Mouse (Mus musculus) left cerebral cortex, adult 9 months (tissue): Measurements from ENCODE around the gene Ctcf.

Experiments
- DNase-seq, 2 experiments: peaks; one replicate each; pipeline ENCODE4 v3.0.0; 2022; ENCODE audit warnings: low spot score in 2 of 2

Gene Ctcf

GRCm38 (mm10) chr8:105648929-105649328 lies 12.6 kb downstream of the Ctcf start:
- DNase-seq: no peak

- no peak for DNase-seq
These were observed 21.3 kb downstream of the Ctcf start for GRCm38 (mm10) chr8:105657641-105658040.

DNA sequence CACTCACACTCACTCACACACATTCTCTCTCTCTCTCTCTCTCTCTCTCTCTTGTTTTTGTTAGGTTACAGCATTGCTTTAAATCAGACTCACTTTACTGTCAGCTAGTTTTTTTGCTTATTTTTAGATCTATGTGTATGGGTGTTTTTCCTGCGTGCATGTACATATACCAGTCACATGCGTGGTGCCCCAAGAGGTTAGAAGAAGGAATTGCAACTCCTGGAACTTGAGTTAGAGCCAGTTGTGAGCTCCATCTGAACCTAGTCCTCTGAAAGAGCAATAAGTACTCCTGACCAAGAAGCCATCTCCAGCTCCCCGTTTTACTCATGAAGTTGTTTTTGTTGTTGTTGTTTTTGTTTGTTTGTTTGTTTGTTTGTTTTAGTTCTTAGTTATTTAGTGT lies 24.8 kb downstream of the Ctcf start:
- peak in 1 of 2 experiments; percentile 22 for DNase-seq

DNA sequence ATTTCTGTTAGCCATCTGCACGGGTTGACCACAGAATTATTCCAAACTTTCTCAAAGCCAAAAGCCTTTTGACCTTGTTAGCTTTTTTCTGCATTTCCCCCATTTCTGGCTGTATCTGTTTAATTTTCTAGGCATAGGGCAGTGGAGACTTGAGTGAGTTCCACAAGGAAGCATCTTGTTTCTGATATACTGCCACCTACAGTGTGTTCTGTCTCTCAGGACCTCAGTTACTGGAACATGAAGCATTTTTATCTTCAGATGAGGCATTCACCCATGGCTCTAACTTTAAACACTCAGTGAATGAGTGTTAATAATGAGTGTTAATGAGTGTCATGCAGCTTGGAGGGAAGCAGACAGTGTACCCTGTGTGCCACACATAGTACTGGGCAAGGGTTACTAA lies 41.5 kb downstream of the Ctcf start:
- DNase-seq: no peak

- no peak for DNase-seq
These were observed 49.0 kb downstream of the Ctcf start for GRCm38 (mm10) chr8:105685325-105685724.

DNA sequence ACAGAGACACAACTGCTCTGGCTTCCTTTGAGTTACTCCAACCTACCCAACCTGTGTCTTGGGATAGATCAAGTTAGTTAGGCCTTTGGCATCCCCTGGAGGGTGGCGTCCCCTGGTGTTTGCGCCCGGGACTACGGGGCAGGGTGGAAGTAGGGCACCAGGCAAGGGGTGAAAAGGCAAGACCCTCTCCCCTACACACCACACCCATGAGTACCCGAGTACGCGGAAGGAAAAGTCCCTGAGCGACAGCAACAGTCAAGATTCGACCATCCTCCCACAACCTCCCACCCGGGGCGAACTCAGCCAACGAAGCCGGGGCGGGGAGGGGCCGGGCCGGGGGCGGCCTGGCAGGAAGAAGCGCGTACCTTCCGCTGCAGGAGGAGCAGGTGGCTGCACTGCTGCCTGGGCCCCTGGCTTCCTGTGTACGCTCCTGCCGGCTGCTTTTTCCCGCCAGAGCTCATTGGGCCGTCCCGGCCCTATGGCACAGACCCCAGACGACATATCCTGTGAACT lies 49.5 kb downstream of the Ctcf start, which contains the start of gene Carmil2:
Carmil2 (plus strand) TSS at position 479 of the 513 bp plus-strand sequence.
- DNase-seq: peak in 1 of 2 experiments; percentile 42

DNA sequence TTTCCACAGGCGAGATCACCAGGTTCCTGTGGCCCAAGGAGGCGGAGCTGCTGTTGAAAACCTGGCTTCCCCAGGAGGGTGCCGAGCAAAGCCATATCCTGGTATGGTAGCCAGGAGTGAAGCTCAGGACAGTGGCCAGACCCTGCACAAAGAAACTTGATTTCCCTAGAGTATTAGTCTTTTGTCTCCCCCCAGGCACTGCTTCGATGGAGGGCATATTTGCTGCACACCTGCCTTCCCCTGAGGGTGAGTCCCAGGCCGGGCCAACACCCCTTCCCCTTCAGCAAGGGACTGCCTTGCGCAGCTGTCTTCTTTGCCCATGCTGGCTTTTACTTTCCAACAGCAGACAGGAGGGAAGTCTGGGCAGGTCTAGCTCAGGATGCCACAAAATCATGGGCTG lies 50.2 kb downstream of the Ctcf start:
- no peak for DNase-seq

DNA sequence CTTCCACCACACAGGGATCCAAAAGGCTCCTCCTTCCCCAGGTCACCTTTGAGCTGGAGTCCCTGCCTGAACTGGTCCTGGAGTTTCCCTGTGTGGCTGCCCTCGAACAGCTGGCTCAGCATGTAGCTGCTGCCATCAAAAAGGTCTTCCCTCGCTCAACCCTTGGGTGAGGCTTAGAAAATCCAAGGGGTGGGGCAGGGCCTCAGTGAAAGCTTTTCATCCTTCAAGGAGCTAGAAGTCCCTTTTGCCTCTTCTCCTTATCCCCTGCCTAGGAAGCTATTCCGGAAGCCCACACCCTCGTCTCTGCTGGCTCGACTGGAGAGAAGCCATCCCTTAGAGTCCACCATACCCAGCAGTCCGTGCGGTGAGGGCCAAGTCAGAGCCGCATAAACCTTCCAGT lies 51.1 kb downstream of the Ctcf start:
- DNase-seq: no peak

GRCm38 (mm10) chr8:105688242-105688752 lies 51.9 kb downstream of the Ctcf start:
- DNase-seq: no peak

GRCm38 (mm10) chr8:105689256-105689982 lies 53.1 kb downstream of the Ctcf start:
- DNase-seq: no peak

DNA sequence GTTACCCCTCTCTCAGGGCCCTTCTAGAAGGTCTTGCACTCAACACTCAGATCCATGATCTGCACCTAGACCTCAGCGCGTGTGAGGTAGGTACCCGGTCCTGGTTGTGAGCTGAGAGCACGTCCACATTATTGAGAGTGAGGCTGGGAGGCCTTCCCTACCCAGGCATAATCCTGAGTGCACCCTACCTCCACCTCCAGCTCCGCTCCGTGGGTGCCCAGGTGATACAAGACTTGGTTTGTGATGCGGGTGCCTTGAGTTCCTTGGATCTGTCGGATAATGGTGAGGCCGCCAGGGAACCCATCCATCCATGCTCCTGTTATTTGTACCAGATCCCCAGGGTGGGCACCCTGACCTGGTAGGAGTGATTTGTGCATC lies 53.6 kb downstream of the Ctcf start:
- no peak for DNase-seq

DNA sequence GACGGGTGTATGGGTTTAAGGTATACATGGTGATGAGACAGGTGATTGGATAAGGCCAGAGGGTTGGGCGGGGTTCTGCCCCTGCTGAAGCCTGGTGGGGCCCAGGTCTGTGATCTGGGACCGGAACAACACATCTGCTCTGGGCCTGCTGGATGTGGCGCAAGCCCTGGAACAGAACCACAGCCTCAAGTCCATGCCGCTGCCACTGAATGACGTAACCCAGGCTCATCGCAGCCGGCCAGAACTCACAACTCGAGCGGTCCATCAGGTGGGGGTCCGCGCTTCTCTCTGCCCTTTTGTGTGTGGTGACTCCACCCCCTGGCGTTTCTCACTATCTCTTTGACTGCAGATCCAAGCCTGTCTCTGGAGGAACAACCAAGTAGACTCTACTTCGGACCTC lies 54.6 kb downstream of the Ctcf start:
- DNase-seq: no peak

DNA sequence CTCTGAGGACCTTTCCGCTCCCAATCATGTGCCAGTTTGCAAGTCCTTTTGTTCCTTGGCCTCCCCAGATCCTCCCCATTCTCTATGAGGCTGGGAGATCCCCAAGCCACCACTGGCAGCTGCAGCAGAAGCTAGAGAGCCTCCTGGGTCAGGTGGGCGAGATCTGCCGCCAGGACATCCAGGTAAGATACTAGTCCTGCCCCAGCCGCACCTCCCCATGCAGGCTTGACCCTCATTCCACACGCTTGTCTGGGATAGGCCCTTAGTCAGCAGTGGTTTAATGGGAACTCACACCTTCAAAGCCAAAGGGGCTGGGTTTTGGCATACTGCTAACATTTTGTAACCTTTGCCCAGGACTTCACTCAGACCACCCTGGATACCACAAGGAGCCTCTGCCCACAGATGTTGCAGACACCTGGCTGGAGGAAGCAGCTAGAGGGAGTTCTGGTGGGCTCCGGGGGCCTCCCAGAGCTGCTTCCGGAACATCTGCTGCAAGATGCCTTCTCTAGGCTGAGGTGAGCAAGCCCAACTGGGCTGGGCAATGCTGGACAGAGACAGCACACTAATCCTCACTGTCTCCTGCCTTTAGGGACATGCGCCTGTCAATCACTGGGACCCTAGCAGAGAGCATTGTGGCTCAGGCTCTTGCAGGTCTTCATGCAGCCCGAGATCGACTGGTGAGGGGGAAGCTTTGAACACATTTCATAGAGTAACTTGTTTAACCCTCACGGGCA lies 56.2 kb downstream of the Ctcf start:
- DNase-seq: no peak

GRCm38 (mm10) chr8:105693648-105694047 lies 57.3 kb downstream of the Ctcf start:
- DNase-seq: peak in 1 of 2 experiments; percentile 75

GRCm38 (mm10) chr8:105694051-105694799 lies 57.9 kb downstream of the Ctcf start:
- peak in 1 of 2 experiments; percentile 46 for DNase-seq

- DNase-seq: no peak
These were observed 58.9 kb downstream of the Ctcf start for GRCm38 (mm10) chr8:105695080-105695780.

DNA sequence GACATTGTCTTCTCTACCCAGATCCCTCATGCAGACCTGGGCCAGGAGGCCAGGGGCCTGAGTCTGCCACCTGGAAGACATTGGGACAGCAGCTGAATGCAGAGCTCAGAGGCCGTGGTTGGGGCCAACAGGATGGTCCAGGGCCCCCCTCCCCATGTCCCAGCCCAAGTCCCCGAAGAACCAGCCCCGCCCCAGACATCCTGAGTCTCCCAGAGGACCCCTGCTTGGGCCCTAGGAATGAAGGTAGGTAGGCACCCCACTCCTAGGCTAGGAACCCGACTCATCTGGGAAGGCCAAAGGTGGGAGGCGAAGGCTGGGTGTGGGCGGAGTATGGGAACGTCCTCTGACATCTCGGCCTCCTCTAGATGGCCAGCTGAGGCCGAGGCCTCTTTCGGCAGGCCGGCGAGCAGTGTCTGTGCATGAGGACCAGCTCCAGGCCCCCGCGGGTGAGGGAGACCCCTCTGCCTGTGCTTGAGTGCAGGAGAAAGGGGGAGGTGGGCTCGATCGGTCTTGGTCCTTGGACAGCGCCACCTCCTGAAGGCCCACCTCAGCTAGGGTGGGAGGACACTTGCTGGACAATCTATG lies 60.9 kb downstream of the Ctcf start:
- DNase-seq: no peak

DNA sequence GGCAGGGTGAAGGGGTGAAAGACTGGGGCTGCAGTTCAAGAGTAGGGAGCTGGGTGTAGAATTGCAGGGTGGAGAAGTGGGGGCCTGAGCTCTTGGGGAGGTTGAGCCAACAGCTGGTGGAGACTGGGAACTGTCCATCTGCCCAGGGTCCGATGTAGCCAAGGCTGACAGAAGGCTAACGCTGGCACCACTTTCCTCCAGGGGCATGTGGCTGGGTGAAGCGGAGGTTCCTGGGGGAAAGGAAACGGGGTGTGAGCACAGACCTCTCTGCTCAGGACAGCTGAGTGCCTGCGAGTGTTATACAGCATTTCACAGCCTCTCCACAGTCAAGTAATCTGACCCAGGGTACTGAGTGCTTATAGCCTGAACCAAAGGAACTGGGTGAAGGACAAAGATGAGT lies 62.4 kb downstream of the Ctcf start:
- DNase-seq: no peak

DNA sequence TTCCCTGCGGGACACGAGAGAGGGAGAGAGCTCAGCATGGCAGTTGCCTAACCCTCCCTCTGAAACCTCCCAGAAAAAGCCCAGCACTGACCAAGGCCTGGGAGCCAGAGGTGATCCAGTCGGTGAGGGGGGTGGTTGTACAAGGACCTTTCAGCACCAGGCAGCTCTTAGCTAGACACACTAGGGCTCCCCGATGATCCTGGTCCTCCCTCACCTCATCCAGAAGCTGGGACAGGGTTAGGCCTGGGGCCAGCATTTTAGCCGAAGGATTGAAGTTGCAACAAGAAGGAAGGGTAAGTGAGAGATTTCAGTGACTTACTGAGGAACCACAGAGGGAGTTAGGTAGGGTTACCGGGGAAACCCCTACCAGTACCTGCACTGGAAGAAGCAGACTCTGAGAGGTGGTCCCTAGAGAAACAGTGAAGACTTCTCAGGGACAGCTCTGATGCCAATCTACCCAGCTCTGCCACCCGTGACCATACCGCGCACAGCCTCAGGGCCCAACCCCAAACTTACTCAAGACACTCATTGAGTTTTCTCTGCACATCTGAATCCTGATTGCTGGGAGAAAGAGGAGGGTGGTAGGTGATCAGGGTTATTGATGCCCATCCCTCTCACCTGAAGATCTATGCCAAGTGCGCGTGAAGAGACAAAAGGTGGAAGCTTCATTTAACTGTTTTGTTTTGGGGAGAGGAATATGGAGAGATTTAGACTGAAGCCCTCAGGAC lies 63.3 kb downstream of the Ctcf start:
- no peak for DNase-seq

- DNase-seq: peak; percentile 52 to 70
These were observed 64.2 kb downstream of the Ctcf start for GRCm38 (mm10) chr8:105700566-105700965.
